Mouse (Mus musculus): ENCODE measurements around the gene Platr17.
"Not testable (repeated sequence)": the region's sequence is repeated elsewhere in the genome, so short reads cannot be mapped to it uniquely, and the experiment has no call there.

Platr17 gene

GRCm38 (mm10) chr17:33904835-33905234, at the start of gene Platr17:
Gene Platr17, plus strand, starts transcription at chr17:33905135.
- DNase-seq (ENCODE audit: low spot score), result not testable (repeated sequence)

GRCm38 (mm10) chr17:33857816-33858215, 47.1 kb upstream of the Platr17 start:
- no peak for DNase-seq (ENCODE audit: low spot score)

GRCm38 (mm10) chr17:33865330-33866030, 39.5 kb upstream of the Platr17 start:
- DNase-seq (ENCODE audit: low spot score), result no peak

- not testable (repeated sequence) for DNase-seq (ENCODE audit: low spot score)
Observed at GRCm38 (mm10) chr17:33873537-33873936, 31.4 kb upstream of the Platr17 start, which contains the start of gene Gm7029. Gene Gm7029, plus strand, starts transcription at chr17:33873837.

GRCm38 (mm10) chr17:33874411-33874810, 30.5 kb upstream of the Platr17 start:
- DNase-seq (ENCODE audit: low spot score), result no peak

GRCm38 (mm10) chr17:33875797-33876196, 29.1 kb upstream of the Platr17 start:
- DNase-seq (ENCODE audit: low spot score), result not testable (repeated sequence)

- DNase-seq (ENCODE audit: low spot score), result not testable (repeated sequence)
Observed at GRCm38 (mm10) chr17:33884320-33884719, 20.6 kb upstream of the Platr17 start.

- not testable (repeated sequence) for DNase-seq (ENCODE audit: low spot score)
Observed at GRCm38 (mm10) chr17:33887802-33888201, 17.1 kb upstream of the Platr17 start.

- not testable (repeated sequence) for DNase-seq (ENCODE audit: low spot score)
Observed at GRCm38 (mm10) chr17:33888230-33888629, 16.7 kb upstream of the Platr17 start.

- not testable (repeated sequence) for DNase-seq (ENCODE audit: low spot score)
Observed at GRCm38 (mm10) chr17:33889941-33890532, 14.9 kb upstream of the Platr17 start.

GRCm38 (mm10) chr17:33890533-33891059, 14.3 kb upstream of the Platr17 start, which contains the start of gene Kifc1:
Gene Kifc1, minus strand, starts transcription at chr17:33890661.
- DNase-seq (ENCODE audit: low spot score), result peak; percentile 95

GRCm38 (mm10) chr17:33891357-33891756, 13.6 kb upstream of the Platr17 start:
- DNase-seq (ENCODE audit: low spot score), result no peak

- not testable (repeated sequence) for DNase-seq (ENCODE audit: low spot score)
Observed at GRCm38 (mm10) chr17:33891892-33892291, 13.0 kb upstream of the Platr17 start.

- DNase-seq (ENCODE audit: low spot score), result no peak
Observed at GRCm38 (mm10) chr17:33892429-33892828, 12.5 kb upstream of the Platr17 start.

- DNase-seq (ENCODE audit: low spot score), result not testable (repeated sequence)
Observed at GRCm38 (mm10) chr17:33893011-33893410, 11.9 kb upstream of the Platr17 start.

- no peak for DNase-seq (ENCODE audit: low spot score)
Observed at GRCm38 (mm10) chr17:33897114-33897794, 7.7 kb upstream of the Platr17 start.

- DNase-seq (ENCODE audit: low spot score), result not testable (repeated sequence)
Observed at GRCm38 (mm10) chr17:33898193-33898592, 6.7 kb upstream of the Platr17 start.

GRCm38 (mm10) chr17:33899642-33900041, 5.3 kb upstream of the Platr17 start:
- no peak for DNase-seq (ENCODE audit: low spot score)

GRCm38 (mm10) chr17:33900281-33900988, 4.5 kb upstream of the Platr17 start:
- no peak for DNase-seq (ENCODE audit: low spot score)

GRCm38 (mm10) chr17:33900989-33901314, 4.0 kb upstream of the Platr17 start:
- no peak for DNase-seq (ENCODE audit: low spot score)

GRCm38 (mm10) chr17:33901653-33902052, 3.3 kb upstream of the Platr17 start:
- no peak for DNase-seq (ENCODE audit: low spot score)

- DNase-seq (ENCODE audit: low spot score), result no peak
Observed at GRCm38 (mm10) chr17:33902079-33902478, 2.9 kb upstream of the Platr17 start.

Data from ovary, postnatal 10 days (tissue).